Mouse (Mus musculus) stomach, postnatal 0 days (tissue): Measurements from ENCODE around the gene Olfr541.
"Not testable (repeated sequence)": the region's sequence is repeated elsewhere in the genome, so short reads cannot be mapped to it uniquely, and the experiment has no call there.

Source experiments
- CTCF ChIP-seq: IDR thresholded peaks from 2 replicates; pipeline ENCODE4 v1.5.1; 2016; ENCODE audit warnings: antibody characterized with exemption, low read depth, mild to moderate bottlenecking, moderate library complexity
- EP300 ChIP-seq: optimal IDR thresholded peaks from 2 replicates; pipeline ENCODE3; 2016; ENCODE audit warnings: antibody characterized with exemption

DNA sequence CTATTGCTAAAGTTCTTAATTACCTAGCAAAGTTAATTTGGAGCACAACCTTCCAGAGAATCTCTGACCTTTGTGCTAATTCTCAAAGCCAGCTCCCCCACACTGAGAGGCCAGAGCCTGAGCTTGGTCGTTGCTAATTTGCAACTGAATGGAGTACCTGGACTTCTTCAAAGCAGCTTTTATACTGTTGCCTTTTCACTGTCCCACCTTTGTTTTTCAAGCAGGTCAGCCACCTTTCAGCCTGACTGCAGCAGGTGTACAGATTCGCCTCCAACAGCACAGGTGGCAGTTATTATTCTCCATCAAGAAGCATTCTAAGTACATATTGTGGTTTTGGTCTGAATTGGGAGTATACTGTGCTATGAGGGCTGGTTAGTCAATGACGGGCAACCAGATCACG lies 17.5 kb upstream of the Olfr541 start:
- TF ChIP-seq CTCF, EP300: not testable (repeated sequence)
